Mouse (Mus musculus): ENCODE data around the gene Reep6.
A peak's percentile ranks its signal among the peaks of the same experiment; 100 is the strongest.

DNA sequence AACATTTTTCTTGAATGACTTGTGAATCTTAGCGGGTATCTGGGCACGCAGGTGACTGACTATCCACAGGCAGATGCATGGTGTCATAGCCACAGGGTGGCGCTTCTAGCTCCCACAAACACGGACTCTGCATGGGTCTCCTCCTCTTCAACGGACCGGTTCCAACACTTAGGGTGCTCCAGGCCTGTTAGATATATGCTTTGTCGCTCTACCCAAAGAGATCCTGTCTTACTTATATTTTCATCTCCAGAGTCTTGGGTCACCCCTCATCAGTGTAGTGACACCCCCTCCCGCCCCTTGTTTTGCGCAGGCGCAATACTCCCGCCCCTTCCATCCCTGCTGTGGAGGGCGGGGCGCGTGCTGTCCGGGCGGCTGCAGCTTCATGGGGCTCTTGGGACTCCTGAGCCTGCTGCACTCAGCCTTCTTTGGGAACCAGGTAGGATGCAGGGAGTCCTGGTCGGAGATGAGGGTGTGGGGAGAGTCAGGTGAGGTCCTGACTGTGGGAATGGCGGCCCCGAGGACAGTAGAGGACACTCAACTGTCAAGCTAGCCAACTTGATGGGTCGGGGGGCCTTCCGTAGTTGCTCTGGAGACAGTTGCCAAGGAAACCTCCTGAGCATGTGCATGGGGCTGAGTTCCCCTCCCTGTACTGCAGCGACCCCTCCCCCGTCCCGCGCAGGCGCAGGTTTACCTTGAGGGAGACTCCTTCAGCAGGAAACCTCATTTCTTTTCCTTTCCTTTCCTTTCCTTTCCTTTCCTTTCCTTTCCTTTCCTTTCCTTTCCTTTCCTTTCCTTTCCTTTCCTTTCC is 33.9 kb upstream of the Reep6 start, which contains the start of gene Apc2:
- TF ChIP-seq CTCF (IDR thresholded peaks at IDR 0.05; ENCODE audit: low read depth), result peak; percentile 80
- TF ChIP-seq EP300 (optimal IDR thresholded peaks at IDR 0.05), result no peak

Data from stomach, postnatal 0 days (tissue).